Mouse (Mus musculus): ENCODE results near the gene Fbln1.

DNA sequence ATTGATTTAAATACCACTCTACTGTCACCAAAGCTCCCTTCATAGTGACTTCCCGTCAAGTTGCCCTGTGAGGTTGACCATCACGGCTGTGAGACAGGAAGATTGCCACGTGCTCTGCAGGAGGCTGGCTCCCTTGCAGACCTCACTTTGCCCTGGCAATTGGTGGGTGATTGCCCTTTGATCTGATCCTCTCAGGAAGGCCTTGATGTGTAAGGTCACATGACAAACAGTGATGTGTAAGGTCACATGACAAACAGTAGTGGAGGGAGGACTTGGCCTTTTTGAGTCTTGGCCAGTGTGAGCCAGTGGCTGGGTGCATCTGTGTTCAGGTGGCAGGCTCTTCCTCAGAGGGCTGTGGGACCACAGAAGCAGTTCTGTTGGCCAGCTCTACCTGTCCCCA lies 22.8 kb downstream of the Fbln1 start:
- TF ChIP-seq GATA1 (IDR thresholded peaks at IDR 0.05; ENCODE audit: borderline replicate concordance, low read length) (no peak), FLI1 (IDR thresholded peaks at IDR 0.05; ENCODE audit: low read length) (no peak)
